Mouse (Mus musculus) bone marrow macrophage, adult 2 months (primary cell): ENCODE measurements around the gene Megf8.

Experiments
- CTCF ChIP-seq: IDR thresholded peaks from 2 replicates; pipeline ENCODE4 v1.5.1; 2012; ENCODE audit warnings: low read depth, mild to moderate bottlenecking, low read length, moderate library complexity
- POLR2A ChIP-seq: IDR thresholded peaks from 2 replicates; pipeline ENCODE4 v1.6.1; 2012; ENCODE audit warnings: mild to moderate bottlenecking, low read depth, low read length, borderline replicate concordance

GRCm38 (mm10) chr7:25284766-25285165 lies 32.2 kb upstream of the Megf8 start:
- TF ChIP-seq CTCF, result no peak
- no peak for TF ChIP-seq POLR2A
